Mouse (Mus musculus) heart, embryonic 15.5 days (tissue): ENCODE data around the gene Zkscan16. TPM values are rescaled to one million over a fixed set of nuclear protein-coding genes. Genes with fewer than 3 reads are reported as not detected.
A peak's percentile ranks its signal among the peaks of the same experiment; 100 is the strongest.

ENCODE experiments used
- ATAC-seq: fragments of 200-750 bp; cut with Nextera tagmentation; replicated peaks from 2 replicates; pipeline ENCODE4 v1.8.0; 2017; ENCODE audit warnings: low read depth, moderate TSS enrichment; ENCODE audit not compliant: insufficient number of reproducible peaks, insufficient read depth, low FRiP score
- H3K27ac ChIP-seq: fragments of 300-500 bp; sonication (generic); 2 replicates; pipeline ENCODE4 v1.5.1; 2015; ENCODE audit warnings: mild to moderate bottlenecking, inconsistent platforms
- H3K27me3 ChIP-seq: fragments of 300-500 bp; sonication (generic); 2 replicates; pipeline ENCODE4 v1.6.1; 2015; ENCODE audit warnings: inconsistent platforms
- H3K36me3 ChIP-seq: fragments of 300-500 bp; sonication (generic); 2 replicates; pipeline ENCODE4 v1.6.1; 2015; ENCODE audit warnings: mild to moderate bottlenecking, inconsistent platforms
- H3K4me1 ChIP-seq: fragments of 300-500 bp; sonication (generic); replicated peaks from 2 replicates; pipeline ENCODE4 v1.6.1; 2015; ENCODE audit warnings: inconsistent platforms
- H3K4me2 ChIP-seq: fragments of 300-500 bp; sonication (generic); 2 replicates; pipeline ENCODE4 v1.6.1; 2015; ENCODE audit warnings: inconsistent platforms, mild to moderate bottlenecking, moderate library complexity
- H3K4me3 ChIP-seq: fragments of 300-500 bp; sonication (generic); 2 replicates; pipeline ENCODE4 v1.5.1; 2015; ENCODE audit warnings: mild to moderate bottlenecking, inconsistent platforms
- H3K9ac ChIP-seq: fragments of 300-500 bp; sonication (generic); 2 replicates; pipeline ENCODE4 v1.6.1; 2015; ENCODE audit warnings: mild to moderate bottlenecking, inconsistent platforms
- H3K9me3 ChIP-seq: fragments of 300-500 bp; sonication (generic); replicated peaks from 2 replicates; pipeline ENCODE4 v1.6.1; 2016; ENCODE audit warnings: inconsistent platforms
- WGBS: fragments of 180-500 bp; shearing (Covaris S2); methylation state at CpG from one replicate; pipeline ENCODE4 v1.1.7; 2015; ENCODE audit warnings: mixed read lengths; 5-methylcytosine and 5-hydroxymethylcytosine counted together
- polyA plus RNA-seq: library from polyadenylated mRNA; unstranded; fragments of >200 nt; fragmentation: Nextera tagmentation; extraction: Ambion mirVana; gene quantifications from 2 replicates; pipeline ENCODE4 v1.2.1, GENCODE M21; 2015

Gene Zkscan16
- polyA plus RNA-seq, 1 experiment from 2014 or later, result 0.05 TPM

DNA sequence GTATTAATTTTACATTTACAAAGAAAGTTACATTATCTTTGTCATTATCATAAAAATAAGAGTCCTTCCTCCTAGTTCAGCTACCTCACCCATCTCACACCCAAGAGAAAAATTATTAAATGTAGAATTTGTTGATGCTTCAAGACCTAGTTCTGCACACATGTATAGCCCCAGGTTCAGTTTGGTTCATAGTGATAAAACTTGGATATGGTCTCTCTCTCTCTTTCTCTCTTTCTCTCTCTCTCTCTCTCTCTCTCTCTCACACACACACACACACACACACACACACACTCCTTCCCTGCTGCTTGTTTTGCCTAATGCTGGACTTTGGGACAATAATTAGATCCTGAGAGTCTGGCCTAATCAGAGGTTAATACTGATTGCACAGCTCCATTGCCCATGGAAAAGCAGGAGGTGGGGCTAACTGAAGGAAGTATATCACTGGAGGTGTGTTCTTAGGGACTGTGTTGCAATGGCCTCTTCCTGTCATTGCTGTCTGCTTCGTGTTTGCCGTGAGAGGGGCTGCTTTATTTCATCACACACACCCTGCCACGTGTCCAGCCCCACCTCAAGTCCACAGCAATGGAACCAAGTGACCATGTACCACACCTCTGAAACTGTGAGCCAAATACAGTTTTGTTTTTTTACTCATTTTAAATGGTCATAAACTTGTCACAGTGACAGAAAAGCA is 29.9 kb upstream of the Zkscan16 start:
- peak overlapping the region; percentile 81 for H3K4me2 ChIP-seq

DNA sequence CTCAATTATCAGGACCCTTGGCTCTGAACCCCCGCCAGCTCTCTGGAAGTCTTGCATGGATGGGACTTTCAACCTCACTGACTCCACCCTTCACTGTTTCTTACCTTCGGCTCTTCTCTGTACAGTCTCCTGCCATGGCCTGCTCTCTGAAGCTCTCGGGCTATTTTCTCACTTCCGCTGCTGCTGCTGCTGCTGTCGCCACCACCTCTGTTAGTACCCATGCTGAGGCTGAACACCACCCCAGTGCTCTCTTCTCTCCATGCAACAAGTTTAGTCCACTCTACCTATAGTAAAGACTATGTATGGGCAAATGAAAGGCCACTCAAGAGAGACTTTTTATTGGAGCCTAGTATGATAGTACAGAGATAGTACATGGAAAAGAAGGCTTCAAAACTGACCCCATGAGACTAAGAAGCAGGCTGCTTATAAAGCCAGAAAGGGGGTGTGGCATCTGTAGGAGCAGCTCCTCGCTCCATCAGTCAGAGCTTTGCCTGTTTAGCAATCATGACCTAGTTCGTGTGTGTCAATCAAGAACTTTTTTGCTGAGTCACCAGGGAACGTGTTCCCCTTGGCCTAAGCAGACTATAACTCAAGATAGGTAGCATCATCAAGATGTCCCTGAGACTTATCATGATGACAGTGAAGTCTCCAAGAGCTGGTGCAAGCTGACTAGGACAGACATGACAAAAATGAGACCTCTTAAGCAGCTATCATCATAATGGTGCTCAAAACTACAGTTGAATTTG is 28.2 kb upstream of the Zkscan16 start:
- H3K27ac ChIP-seq, result no peak overlapping the region
- no peaks in the 10 kb centered on the region for H3K9me3 ChIP-seq
- H3K4me2 ChIP-seq, result no peak overlapping the region
- H3K27me3 ChIP-seq, result no peaks in the 10 kb centered on the region
- H3K4me1 ChIP-seq, result peaks cover 10% of the 10 kb centered on the region
- ATAC-seq, result no peak
- no peak overlapping the region for H3K9ac ChIP-seq
- H3K36me3 ChIP-seq, result no peaks in the 10 kb centered on the region
- no peak overlapping the region for H3K4me3 ChIP-seq
- WGBS, result 65% methylated on average over 8 of the region's 8 CpGs

More for the DNA sequence above, 29.9 kb upstream of the Zkscan16 start:
- ATAC-seq, result no peak
- H3K36me3 ChIP-seq, result no peaks in the 10 kb centered on the region
- H3K4me1 ChIP-seq, result peaks cover 15% of the 10 kb centered on the region
- 39% methylated on average over 3 of the region's 3 CpGs for whole genome bisulfite sequencing
- H3K27me3 ChIP-seq, result no peaks in the 10 kb centered on the region
- peak overlapping the region; percentile 99; the same call in 1 of the 2 replicates for H3K27ac ChIP-seq
- peak overlapping the region; percentile 97 for H3K4me3 ChIP-seq
- no peak overlapping the region for H3K9ac ChIP-seq
- H3K9me3 ChIP-seq, result no peaks in the 10 kb centered on the region

DNA sequence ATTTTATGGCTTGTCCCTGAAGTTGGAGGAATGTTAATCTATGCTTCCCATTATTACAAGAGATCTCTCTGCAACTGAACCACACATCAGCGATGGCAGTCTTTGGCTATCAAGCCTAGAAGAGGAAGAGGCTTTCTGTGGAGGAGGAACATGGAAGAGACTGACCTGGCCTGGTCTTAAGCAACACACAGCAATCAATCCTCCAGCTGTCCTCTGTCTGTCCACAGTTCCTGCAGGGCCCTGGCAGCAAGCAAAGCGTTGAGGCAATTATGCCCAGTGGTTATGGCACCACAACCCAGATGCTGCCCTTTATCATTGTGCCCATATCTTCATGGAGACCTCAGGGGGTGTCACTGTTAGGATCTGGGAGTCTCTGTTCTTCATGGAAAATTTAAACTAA is 19.5 kb upstream of the Zkscan16 start:
- Histone ChIP-seq H3K4me2 (no peak overlapping the region), H3K27me3 (no peaks in the 10 kb centered on the region), H3K36me3 (no peaks in the 10 kb centered on the region), H3K27ac (no peak overlapping the region), H3K9ac (no peak overlapping the region), H3K4me3 (no peak overlapping the region), H3K4me1 (no peaks in the 10 kb centered on the region), H3K9me3 (no peaks in the 10 kb centered on the region)
- 71% methylated on average over 2 of the region's 2 CpGs for WGBS
- ATAC-seq, result no peak

DNA sequence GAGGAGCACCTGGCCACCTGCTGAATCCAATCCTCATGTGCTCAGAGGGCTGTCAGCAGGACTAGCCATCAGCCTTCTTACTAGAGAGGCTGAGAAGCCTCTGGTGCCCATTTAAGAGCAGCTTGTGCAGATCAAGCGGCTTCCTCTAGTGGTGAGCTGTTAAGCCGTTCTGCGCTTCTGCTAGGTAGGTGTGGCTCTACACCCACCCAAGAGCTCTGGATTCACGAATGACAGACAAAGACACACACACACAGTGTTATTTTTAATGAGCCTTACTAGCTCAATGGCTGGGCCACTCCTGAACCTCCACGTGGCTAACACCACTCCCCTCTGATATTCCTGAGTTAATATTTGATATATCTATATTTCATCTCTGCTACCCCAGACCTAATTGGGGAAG is 17.8 kb upstream of the Zkscan16 start:
- H3K9me3 ChIP-seq, result no peaks in the 10 kb centered on the region
- H3K4me3 ChIP-seq, result no peak overlapping the region
- H3K36me3 ChIP-seq, result no peaks in the 10 kb centered on the region
- no peaks in the 10 kb centered on the region for H3K4me1 ChIP-seq
- ATAC-seq, result no peak
- no peaks in the 10 kb centered on the region for H3K27me3 ChIP-seq
- no peak overlapping the region for H3K27ac ChIP-seq
- H3K4me2 ChIP-seq, result no peak overlapping the region
- 35% methylated on average over 5 of the region's 5 CpGs for WGBS
- H3K9ac ChIP-seq, result no peak overlapping the region

DNA sequence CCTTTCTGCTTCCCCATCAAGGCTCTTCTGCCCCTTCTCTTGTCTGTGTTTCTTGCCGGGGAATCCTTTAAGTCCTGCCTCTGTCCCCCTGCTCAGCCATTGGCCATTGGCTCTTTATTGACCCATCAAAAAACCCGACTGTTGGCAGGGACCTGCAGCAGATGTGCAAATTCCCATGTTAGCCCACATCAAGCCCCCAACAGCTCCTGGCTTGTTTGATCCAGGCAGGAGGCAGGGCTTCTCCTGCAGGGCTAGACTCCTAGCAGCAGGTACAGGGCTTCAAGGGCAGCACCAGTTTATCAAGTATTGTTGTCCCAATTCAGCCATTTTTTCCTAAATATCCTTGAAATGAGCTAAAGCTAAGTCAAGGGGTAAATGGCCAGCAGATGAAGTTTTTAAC is 17.3 kb upstream of the Zkscan16 start:
- ATAC-seq, result no peak
- H3K9me3 ChIP-seq, result no peaks in the 10 kb centered on the region
- no peak overlapping the region for H3K9ac ChIP-seq
- no peaks in the 10 kb centered on the region for H3K27me3 ChIP-seq
- H3K4me1 ChIP-seq, result no peaks in the 10 kb centered on the region
- H3K36me3 ChIP-seq, result no peaks in the 10 kb centered on the region
- no peak overlapping the region for H3K4me2 ChIP-seq
- H3K27ac ChIP-seq, result no peak overlapping the region
- 34% methylated on average over 2 of the region's 2 CpGs for WGBS
- H3K4me3 ChIP-seq, result no peak overlapping the region

DNA sequence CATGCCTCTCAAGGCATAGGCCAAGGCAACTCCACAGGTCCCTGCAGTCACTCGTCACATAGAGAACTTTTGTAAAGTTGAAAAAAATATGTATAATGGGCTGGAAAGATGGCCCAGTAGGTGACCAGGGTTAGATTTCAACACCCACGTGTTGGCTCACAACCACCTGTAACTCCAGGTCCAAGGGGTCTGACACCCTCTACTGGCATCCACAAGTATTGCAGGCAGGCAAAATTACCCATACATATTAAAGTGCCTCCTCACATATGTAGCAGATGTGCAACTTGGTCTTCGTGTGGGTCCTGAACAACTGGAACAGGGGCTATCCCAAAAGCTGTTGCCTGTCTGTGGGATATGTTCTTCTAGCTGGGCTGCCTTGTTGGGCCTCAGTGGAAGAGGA is 15.8 kb upstream of the Zkscan16 start:
- H3K36me3 ChIP-seq, result no peaks in the 10 kb centered on the region
- H3K27me3 ChIP-seq, result no peaks in the 10 kb centered on the region
- H3K4me1 ChIP-seq, result no peaks in the 10 kb centered on the region
- no peak overlapping the region for H3K27ac ChIP-seq
- ATAC-seq, result no peak
- H3K4me2 ChIP-seq, result no peak overlapping the region
- WGBS, result 67% methylated on average over 3 of the region's 3 CpGs
- no peaks in the 10 kb centered on the region for H3K9me3 ChIP-seq
- H3K4me3 ChIP-seq, result no peak overlapping the region
- no peak overlapping the region for H3K9ac ChIP-seq

DNA sequence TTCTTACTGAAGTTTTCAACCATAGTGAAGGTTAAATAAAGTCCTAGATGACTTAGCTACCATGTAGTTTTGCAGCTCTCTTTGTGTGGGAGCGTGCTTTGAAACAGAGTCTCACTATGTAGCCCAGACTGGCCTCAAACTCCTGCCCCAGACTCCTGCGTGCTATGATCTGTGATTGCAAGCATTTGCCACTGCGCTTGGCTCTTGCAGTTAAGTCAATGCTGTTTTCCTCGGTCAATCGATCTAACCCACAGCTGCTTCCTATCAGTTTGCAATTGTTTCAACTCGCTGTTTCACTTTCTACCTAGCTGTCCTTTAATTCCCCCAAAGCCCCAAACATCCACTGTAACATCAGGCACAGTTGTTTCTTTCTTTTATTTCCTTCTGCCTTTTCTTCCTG is 10.9 kb upstream of the Zkscan16 start:
- Histone ChIP-seq H3K4me2 (no peak overlapping the region), H3K27ac (no peak overlapping the region), H3K9me3 (no peaks in the 10 kb centered on the region), H3K4me3 (no peak overlapping the region), H3K27me3 (no peaks in the 10 kb centered on the region), H3K36me3 (no peaks in the 10 kb centered on the region), H3K4me1 (peaks cover 4% of the 10 kb centered on the region; the same call in 1 of the 2 replicates), H3K9ac (no peak overlapping the region)
- WGBS, result 76% methylated on average over 6 of the region's 6 CpGs
- ATAC-seq, result no peak

DNA sequence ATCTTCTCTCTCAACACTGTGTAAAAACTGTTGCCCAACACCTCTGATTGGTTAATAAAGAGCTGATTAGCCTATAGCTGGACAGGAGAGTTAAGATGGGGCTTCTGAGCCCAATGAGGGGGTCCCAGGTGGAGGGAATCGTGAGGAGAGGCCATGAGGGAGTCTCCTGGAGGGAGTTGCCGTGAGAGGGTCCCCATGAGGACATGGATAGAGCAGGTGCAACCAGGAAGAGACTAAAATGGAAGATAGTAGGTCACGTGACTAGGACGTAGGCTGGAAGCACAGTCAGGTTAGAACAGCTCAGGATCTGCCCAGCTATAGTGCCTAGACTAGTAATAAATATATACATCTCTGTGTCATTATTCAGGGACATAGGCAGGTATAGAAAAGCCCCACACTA is 9.1 kb upstream of the Zkscan16 start:
- WGBS, result 75% methylated on average over 4 of the region's 4 CpGs
- no peak overlapping the region for H3K4me2 ChIP-seq
- no peak overlapping the region for H3K9ac ChIP-seq
- H3K4me3 ChIP-seq, result no peak overlapping the region
- H3K36me3 ChIP-seq, result no peaks in the 10 kb centered on the region
- peaks cover 4% of the 10 kb centered on the region; the same call in 1 of the 2 replicates for H3K4me1 ChIP-seq
- no peaks in the 10 kb centered on the region for H3K9me3 ChIP-seq
- H3K27me3 ChIP-seq, result no peaks in the 10 kb centered on the region
- no peak for ATAC-seq
- no peak overlapping the region for H3K27ac ChIP-seq

DNA sequence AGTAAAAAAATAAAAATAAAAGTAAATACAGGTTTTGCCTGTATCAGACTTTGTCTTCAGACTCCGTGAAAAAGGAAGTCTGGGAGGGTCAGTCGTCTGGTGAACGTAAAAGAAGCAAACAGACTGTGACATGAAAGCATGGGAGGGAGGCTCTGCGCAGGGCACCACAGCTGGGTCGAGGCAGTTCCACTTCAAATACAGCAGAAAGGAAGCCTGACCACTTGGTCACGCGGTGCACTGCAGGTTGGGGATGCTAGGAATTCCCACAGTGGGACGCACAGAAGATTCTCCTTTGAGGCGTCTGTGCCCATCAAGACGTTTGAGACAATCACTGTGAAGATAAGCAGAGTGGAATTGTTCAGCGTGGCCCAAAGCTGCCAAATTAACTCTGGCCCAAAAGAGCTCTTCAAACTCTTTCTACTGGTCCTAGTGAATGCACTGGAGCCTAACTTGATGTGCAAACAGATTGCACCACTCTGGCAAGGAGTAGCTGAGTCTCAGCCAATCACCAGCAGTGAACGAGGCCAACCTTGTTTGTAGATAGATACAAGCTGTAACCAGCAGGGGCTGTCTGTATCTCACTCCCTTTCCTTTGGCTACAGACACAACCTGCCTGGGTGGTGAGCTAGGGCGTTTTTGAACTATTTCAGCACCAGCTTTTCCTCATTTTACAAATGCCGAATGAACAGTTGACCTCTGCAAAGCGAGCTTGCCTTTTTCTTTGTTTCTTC is 8.5 kb upstream of the Zkscan16 start:
- Histone ChIP-seq H3K36me3 (no peaks in the 10 kb centered on the region), H3K27me3 (no peaks in the 10 kb centered on the region), H3K9ac (no peak overlapping the region), H3K27ac (no peak overlapping the region), H3K4me3 (no peak overlapping the region), H3K4me1 (peaks cover 4% of the 10 kb centered on the region; the same call in 1 of the 2 replicates), H3K9me3 (no peaks in the 10 kb centered on the region), H3K4me2 (peak overlapping the region; percentile 14; the same call in 1 of the 2 replicates)
- 28% methylated on average over 15 of the region's 15 CpGs for WGBS
- no peak; the same call in 1 of the 2 replicates for ATAC-seq

DNA sequence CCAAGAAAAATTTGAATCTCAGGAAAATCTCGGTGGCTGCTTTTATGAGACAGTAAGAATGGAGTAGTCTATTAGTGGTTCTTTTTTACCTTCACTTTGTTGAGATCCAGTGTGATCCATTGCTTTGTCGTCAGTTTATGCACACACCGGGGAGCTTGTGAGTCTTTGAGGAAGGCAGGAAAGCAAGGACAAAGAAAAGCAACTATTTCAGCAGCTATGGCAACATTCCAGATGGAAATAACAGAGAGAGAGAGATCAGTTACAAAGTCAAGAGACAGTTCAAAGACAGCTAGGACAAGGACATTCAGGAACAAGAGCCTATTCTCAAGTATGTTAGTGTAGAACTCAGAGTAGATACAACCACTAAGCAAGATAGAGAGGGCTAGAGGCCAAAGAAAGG is 7.6 kb upstream of the Zkscan16 start:
- no peaks in the 10 kb centered on the region for H3K27me3 ChIP-seq
- no peak overlapping the region for H3K9ac ChIP-seq
- 61% methylated on average over 3 of the region's 3 CpGs for WGBS
- H3K4me1 ChIP-seq, result peaks cover 4% of the 10 kb centered on the region; the same call in 1 of the 2 replicates
- no peak overlapping the region for H3K27ac ChIP-seq
- H3K4me2 ChIP-seq, result no peak overlapping the region
- no peak overlapping the region for H3K4me3 ChIP-seq
- H3K36me3 ChIP-seq, result no peaks in the 10 kb centered on the region
- H3K9me3 ChIP-seq, result no peaks in the 10 kb centered on the region
- ATAC-seq, result no peak

DNA sequence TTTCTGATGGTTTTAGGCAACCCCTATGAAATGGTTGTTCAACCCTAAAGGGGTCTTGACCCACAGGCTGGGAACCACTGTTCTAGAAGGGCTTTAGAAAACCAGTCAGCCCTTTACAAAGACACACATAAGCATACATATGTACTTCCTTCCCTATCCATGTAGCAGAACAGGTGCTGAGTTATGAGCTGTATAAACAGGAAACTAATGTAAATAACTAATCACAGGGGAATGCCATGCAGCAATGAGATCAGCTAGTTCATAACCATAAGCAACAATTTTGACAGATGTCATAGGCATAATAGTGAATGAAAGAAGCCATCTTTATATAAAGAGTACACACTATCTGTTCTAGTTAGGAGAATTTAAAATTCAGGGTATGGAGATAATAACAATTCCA is 1.8 kb upstream of the Zkscan16 start:
- Histone ChIP-seq H3K27me3 (peaks cover 19% of the 10 kb centered on the region), H3K9ac (no peak overlapping the region), H3K9me3 (no peaks in the 10 kb centered on the region), H3K36me3 (no peaks in the 10 kb centered on the region), H3K27ac (no peak overlapping the region), H3K4me1 (peaks cover 9% of the 10 kb centered on the region; the same call in 1 of the 2 replicates), H3K4me2 (no peak overlapping the region), H3K4me3 (no peak overlapping the region)
- no peak for ATAC-seq
